Mouse (Mus musculus): ENCODE data around the gene Mpped2.

- TF ChIP-seq CTCF (IDR thresholded peaks at IDR 0.05; ENCODE audit: low read depth): no peak
- no peak for TF ChIP-seq EP300 (IDR thresholded peaks at IDR 0.05; ENCODE audit: low read depth)
These were observed 15.6 kb upstream of the Mpped2 start for GRCm38 (mm10) chr2:106677449-106677848.

All from liver, postnatal 0 days (tissue).